Mouse (Mus musculus) right cerebral cortex, postnatal 4 days (tissue): Measurements from ENCODE around the gene Dll3.

ENCODE experiments used
- DNase-seq: peaks from one replicate; pipeline ENCODE4 v3.0.0-alpha.2; 2022

The Dll3 gene

GRCm38 (mm10) chr7:28301616-28302433, at the start of gene Dll3:
Gene Dll3 (minus strand): TSS chr7:28302238.
- peak; percentile 61 for DNase-seq

GRCm38 (mm10) chr7:28351676-28352191, 49.7 kb upstream of the Dll3 start:
- DNase-seq, result no peak

DNA sequence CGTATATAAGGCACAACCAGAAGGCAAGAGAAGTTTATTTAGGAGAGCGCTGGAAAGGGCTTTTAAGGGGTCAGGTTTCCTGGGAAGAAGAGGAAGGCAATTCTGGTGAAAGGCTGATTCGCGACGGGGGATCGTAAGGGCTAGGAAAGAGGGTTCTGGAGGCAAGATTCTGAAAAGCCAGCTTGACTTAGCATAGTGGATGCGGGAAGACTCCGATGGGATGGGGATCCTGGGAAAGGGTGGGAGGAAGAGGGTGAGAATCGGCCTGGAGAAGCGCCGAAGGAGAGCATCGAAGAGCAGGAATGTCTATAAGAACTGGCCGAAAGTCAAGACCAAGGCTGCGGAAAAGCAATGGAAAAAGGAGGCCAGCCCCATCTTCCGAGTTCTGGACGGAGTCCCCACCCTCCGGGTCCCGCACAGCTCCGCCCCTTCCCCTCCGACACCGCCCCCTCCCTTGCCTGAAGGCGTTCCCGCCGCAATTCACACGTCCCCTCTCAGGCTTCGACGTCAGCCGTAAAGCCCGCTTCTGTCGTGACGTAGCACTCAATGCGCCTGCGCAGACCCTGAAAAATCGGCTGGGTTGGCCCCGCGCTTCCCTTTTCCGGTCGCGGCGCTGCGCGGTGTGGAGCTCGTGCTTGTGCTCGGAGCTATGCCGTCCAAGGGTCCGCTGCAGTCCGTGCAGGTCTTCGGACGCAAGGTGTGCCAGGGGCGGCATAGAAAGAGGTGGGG, 48.3 kb upstream of the Dll3 start, which contains the start of gene Rps16:
Gene Rps16 (plus strand): TSS at position 498 of the 729 bp plus-strand sequence.
- DNase-seq, result peak; percentile 99

DNA sequence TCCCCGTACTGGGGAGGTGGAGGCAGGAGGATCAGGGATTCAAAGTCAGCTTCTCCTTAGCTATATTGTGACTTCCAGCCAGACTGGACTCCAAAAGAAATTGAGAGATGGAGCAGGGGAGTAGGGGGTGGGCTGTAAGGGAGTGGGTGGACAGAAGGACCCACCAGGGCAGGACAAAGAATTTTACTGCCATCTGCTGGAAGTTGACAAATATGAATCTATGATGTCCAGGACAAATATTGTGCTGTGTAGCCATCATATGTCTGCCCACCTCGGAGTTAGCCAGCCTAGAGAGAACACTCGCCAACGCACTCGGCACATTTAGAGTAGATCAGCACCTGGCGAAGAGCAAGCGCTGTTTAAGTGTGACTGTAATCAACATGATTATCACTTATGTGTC, 46.6 kb upstream of the Dll3 start:
- DNase-seq, result no peak

DNA sequence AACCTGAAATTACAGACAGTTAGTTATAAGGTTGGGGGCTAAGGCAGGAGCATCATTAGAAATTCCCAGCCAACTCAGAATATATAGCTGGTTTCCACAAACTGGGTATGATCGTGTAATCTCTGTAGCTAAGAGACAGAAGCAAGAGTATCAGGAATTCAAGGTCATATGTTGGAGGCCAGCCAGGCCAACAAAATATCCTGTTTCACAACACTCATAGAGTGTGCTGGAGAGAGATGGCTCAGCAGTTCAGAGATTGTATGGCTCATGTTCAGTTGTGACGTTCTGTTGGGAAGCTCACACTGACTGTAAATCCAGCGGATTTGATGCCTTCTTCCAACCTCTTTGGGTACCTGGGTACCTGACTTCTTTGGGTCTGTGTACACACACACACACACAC, 45.7 kb upstream of the Dll3 start:
- no peak for DNase-seq

DNA sequence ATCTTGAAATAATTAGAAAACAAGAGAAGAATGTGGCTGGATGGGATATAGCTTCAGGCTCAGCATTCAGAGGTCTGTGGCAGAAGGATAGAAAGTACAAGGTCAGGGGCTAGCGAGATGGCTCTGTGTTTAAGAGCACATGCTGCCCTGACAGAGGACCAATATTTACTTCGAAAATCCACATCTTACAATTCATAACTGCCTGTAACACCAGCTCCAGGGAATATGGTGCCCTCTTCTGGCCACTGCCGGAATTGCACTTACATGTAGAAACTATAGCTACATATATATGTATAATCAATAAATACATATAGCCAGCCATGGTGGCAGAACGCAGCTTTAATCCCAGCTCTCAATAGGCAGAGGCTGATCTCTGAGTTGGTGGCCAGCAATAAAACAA, 42.6 kb upstream of the Dll3 start:
- DNase-seq, result peak; percentile 81

DNA sequence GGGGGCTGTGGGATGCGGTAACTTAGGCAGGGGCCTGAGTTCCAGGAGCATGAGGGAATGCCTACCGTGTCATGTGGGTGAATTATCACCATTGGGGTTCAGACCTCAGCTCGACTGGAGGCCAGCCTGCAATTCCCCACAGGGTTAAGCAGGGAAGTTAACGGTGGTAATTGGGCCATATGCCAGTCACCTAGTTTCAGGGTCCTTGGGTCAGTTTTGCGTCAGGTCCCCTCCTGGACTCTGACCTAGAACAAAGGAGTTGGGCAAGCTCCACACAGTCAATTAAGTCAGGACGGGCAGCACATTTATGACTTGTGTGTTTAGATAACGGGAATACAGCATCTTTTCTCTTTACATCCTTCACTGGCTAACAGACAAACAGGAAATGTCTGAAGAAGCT, 39.3 kb upstream of the Dll3 start:
- DNase-seq, result no peak

- no peak for DNase-seq
Measured at GRCm38 (mm10) chr7:28339213-28339917, 37.3 kb upstream of the Dll3 start.

DNA sequence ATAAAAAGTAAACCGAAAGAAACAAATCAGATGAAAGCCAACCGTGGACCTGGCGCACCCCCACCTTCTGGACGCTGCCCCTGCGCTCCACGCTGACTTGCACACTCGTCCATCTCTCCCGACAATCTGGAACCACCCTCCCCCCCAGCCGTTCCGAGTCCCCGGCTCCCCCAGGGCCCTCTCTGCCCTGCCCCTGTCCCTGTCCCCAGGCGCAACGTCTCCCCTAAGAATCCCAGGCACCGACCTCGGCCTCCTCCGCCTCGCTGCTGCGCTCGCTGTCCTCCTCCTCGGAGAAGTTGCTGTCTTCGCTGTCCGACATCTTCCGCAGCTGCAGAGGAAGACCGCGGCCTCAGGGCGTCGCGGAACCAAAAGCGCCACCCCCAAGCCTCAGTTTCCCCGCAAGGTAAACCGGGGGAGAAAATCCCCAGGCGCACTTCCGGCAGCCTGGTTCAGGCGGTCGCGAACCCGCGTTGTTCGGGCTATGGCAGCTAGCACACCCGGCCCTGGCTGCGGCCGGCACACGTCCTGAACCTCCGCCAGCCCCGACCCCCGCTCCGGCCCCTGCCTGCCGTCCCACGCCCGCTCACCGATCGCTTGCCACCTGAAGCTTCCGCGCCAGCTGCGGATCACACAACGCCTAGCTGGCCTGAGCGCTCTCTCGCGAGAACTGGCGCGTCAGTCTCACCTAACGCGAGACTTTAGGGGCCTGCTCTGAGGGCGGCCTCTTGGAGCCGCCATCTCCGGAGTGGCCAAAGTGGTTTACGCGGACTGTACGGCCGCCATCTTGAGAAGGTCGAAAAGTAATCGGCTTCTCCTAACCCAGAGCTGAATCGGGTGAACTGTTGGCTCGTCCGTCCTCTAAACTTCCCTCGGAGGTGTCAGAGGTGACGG, 36.3 kb upstream of the Dll3 start, which contains the start of gene Supt5:
Gene Supt5 (minus strand): TSS at position 639 of the 891 bp plus-strand sequence.
- peak; percentile 91 for DNase-seq

- no peak for DNase-seq
Measured at GRCm38 (mm10) chr7:28335471-28335870, 33.4 kb upstream of the Dll3 start.

DNA sequence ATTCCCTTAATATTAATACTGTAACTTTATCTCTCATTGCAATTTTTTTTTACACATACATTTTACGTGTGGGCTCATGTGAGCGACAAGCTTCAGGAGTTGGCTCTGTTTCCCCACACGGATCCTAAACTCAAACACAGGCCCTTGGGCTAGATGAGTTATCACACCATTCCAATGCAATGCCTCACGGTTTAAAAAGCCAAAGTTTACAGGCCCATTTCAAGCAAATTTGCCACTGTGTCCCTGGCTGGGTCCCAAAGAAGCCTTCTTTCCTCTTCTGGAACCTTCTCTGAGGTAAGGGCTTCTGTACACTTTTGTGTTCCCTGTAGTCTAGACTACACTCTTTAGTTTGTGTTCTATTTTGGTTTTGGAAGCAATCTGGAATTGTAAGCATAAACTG, 32.5 kb upstream of the Dll3 start:
- DNase-seq, result no peak

DNA sequence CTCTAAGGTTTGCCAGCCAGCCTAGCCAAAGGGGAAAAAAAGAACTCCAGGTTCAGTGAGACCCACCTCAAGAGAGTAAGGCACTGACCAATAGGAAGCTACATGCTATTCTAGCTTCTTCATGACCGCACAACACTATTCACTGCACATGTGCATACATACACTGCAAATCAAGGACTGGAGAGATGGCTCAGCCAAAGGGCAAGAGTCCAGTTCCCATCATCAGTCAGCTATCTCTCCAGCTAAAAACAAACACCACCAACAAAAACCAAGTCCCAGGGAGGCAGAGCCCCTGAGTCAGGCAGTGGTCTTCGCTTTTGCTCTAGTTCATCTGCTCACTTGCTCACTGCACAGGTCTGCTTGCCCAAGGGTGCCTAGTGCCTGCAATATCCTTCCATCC, 26.2 kb upstream of the Dll3 start:
- DNase-seq, result no peak

GRCm38 (mm10) chr7:28326457-28326856, 24.4 kb upstream of the Dll3 start:
- no peak for DNase-seq

GRCm38 (mm10) chr7:28325293-28325692, 23.3 kb upstream of the Dll3 start:
- DNase-seq, result no peak

- no peak for DNase-seq
Measured at GRCm38 (mm10) chr7:28321974-28322720, 20.1 kb upstream of the Dll3 start.

- no peak for DNase-seq
Measured at GRCm38 (mm10) chr7:28318714-28319113, 16.7 kb upstream of the Dll3 start.

DNA sequence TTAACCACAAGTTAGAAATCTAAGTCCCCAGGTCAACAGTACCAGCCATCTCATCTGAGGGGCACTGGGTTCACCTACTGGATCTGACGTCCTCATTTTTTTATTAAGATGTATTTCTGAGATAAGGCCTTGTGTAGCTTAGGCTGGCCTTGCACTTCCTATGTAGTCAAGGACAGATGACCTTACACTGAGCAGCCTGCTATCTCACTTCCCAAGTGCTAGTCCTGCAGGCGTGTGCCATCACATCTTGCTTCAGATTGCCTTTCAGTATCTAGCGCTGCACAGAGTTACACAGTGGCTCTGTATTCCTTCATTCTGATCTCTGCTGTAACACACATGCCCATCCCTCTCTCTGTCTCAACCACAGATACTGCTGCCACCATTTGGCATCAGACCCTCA, 16.0 kb upstream of the Dll3 start:
- DNase-seq, result no peak

DNA sequence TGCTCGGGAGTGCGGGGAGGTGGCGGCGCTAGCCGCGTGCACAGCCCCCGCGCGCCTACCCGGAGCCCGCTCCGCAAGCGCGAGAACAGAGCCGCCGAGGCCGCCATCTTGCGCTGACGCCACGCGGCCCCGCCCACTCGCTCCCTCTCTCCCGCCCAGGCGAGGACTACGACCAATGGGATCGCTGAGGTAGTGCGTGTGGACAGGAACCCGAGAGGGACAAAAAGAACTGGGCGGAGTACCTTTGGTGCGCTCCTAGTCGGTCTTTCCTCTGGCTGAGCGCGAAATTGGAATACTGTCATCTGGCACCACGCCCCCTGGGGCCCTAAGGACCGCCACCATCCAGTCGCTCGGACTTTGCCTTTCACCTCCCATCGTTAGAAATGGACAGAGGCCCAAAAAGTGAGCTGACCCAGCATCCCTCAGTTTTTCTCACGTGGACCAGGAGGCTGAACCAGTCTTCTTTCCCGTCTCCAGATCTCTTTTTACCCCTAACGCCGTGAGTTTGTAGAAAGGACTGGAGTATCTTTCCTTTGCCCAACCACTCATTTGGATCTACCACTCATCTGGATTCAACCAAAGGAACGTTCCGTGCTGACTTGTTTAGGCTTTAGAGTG, 10.0 kb upstream of the Dll3 start, which contains the start of gene Timm50:
Gene Timm50 (minus strand): TSS at position 147 of the 618 bp plus-strand sequence.
- DNase-seq, result peak; percentile 97

- no peak for DNase-seq
Measured at GRCm38 (mm10) chr7:28311151-28311925, 9.3 kb upstream of the Dll3 start.

GRCm38 (mm10) chr7:28309737-28310136, 7.7 kb upstream of the Dll3 start:
- DNase-seq, result no peak
